Mouse (Mus musculus): ENCODE data around the gene Polr1b.

GRCm38 (mm10) chr2:129133006-129133805 lies 32.4 kb downstream of the Polr1b start:
- TF ChIP-seq FOSL1 (IDR thresholded peaks at IDR 0.05; ENCODE audit: insufficient read depth, low read length, poor library complexity, severe bottlenecking) (no peak), CTCF (IDR thresholded peaks at IDR 0.05; ENCODE audit: control insufficient read depth, insufficient read depth, insufficient read length) (no peak), MYOD1 (IDR thresholded peaks at IDR 0.05; ENCODE audit: control insufficient read depth, insufficient read length, low read depth) (no peak), MAX (IDR thresholded peaks at IDR 0.05) (no peak)

Data from C2C12 (cell line).